Mouse (Mus musculus) stomach, embryonic 16.5 days (tissue): Measurements from ENCODE around the gene Myog. TPM values are rescaled to one million over a fixed set of nuclear protein-coding genes. Genes with fewer than 3 reads are reported as not detected.
A peak's percentile ranks its signal among the peaks of the same experiment; 100 is the strongest.

Source experiments
- ATAC-seq: fragments of 200-750 bp; cut with Nextera tagmentation; 2 replicates; pipeline ENCODE4 v1.8.0; 2017; ENCODE audit warnings: moderate number of reproducible peaks, moderate TSS enrichment; ENCODE audit not compliant: insufficient read depth, low FRiP score
- H3K27ac ChIP-seq: fragments of 300-500 bp; sonication (generic); 2 replicates; pipeline ENCODE4 v1.5.1; 2014; ENCODE audit warnings: low read length
- H3K27me3 ChIP-seq: fragments of 300-500 bp; sonication (generic); 2 replicates; pipeline ENCODE4 v1.6.1; 2014; ENCODE audit warnings: low read length, control low read depth, mixed read lengths; ENCODE audit not compliant: control insufficient read depth, insufficient read depth
- H3K36me3 ChIP-seq: fragments of 300-500 bp; sonication (generic); 2 replicates; pipeline ENCODE4 v1.6.1; 2014; ENCODE audit warnings: low read length; ENCODE audit not compliant: control insufficient read depth, insufficient read depth
- H3K4me1 ChIP-seq: fragments of 300-500 bp; sonication (generic); 2 replicates; pipeline ENCODE4 v1.6.1; 2014; ENCODE audit warnings: low read length, control low read depth, mixed read lengths; ENCODE audit not compliant: control insufficient read depth, insufficient read depth
- H3K4me2 ChIP-seq: fragments of 300-500 bp; sonication (generic); 2 replicates; pipeline ENCODE4 v1.6.1; 2014; ENCODE audit warnings: low read depth, low read length, mixed read lengths
- H3K4me3 ChIP-seq: fragments of 300-500 bp; sonication (generic); replicated peaks from 2 replicates; pipeline ENCODE4 v1.5.1; 2014; ENCODE audit warnings: mild to moderate bottlenecking, low read length
- H3K9ac ChIP-seq: fragments of 300-500 bp; sonication (generic); 2 replicates; pipeline ENCODE4 v1.6.1; 2014; ENCODE audit warnings: low read length
- H3K9me3 ChIP-seq: fragments of 300-500 bp; sonication (generic); replicated peaks from 2 replicates; pipeline ENCODE4 v1.6.1; 2016; ENCODE audit warnings: low read length, control low read depth; ENCODE audit not compliant: control insufficient read depth
- WGBS: fragments of 180-500 bp; shearing (Covaris S2); extraction: QIAGEN DNeasy Blood & Tissue Kit; methylation state at CpG from one replicate; pipeline ENCODE4 v1.1.7; 2014; 5-methylcytosine and 5-hydroxymethylcytosine counted together
- polyA plus RNA-seq: library from polyadenylated mRNA; unstranded; fragments of >200 nt; fragmentation: Nextera tagmentation; extraction: Ambion mirVana; gene quantifications from 2 replicates; pipeline ENCODE4 v1.2.1, GENCODE M21; 2015

Gene Myog
- 1.2 and 28.7 TPM in 2 replicates for polyA plus RNA-seq

DNA sequence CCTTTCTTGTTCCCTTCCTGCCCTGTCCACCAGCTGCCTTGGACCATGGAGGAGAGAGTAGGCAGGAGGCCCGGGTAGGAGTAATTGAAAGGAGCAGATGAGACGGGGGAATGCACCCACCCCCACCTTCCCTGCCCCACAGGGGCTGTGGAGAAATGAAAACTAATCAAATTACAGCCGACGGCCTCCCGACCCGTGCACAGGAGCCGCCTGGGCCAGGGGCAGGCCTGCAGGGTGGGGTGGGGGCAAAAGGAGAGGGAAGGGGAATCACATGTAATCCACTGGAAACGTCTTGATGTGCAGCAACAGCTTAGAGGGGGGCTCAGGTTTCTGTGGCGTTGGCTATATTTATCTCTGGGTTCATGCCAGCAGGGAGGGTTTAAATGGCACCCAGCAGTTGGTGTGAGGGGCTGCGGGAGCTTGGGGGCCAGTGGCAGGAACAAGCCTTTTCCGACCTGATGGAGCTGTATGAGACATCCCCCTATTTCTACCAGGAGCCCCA lies at the start of gene Myog:
Gene Myog, plus strand, starts transcription at position 392 of the 502 bp plus-strand sequence.
- no peak within 1 kb of the TSS for H3K27ac ChIP-seq
- no peaks in the 10 kb centered on the region for H3K4me1 ChIP-seq
- no peaks in the 10 kb centered on the region for H3K36me3 ChIP-seq
- H3K4me3 ChIP-seq, result no peak within 1 kb of the TSS
- H3K9me3 ChIP-seq, result no peaks in the 10 kb centered on the region
- H3K4me2 ChIP-seq, result no peak within 1 kb of the TSS
- 38% methylated on average over 11 of the region's 11 CpGs for WGBS
- no peak within 1 kb of the TSS for H3K9ac ChIP-seq
- ATAC-seq, result no peak
- no peaks in the 10 kb centered on the region; the same call in 1 of the 2 replicates for H3K27me3 ChIP-seq

DNA sequence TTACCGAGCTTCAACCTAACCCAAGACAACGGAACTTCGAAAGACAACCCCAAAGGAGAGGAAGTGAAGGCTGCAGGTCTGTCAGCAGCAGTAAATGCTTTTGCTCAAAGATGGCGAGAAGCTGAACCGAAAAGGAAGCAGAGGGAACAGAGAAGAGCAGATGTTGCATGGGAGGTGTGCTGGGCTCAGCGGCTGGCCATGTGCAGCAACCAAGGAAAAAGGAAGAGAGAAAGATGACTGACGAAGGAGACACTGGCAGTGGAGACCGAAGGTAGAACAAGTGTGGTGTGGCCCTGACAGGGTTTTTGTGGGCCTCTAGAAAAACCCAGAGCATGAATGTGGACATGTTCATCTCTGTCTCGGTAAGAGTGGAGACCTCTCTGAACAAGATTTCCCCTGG lies 49.1 kb upstream of the Myog start:
- peaks cover 18% of the 10 kb centered on the region for H3K4me1 ChIP-seq
- H3K4me2 ChIP-seq, result no peak overlapping the region
- 80% methylated on average over 9 of the region's 9 CpGs for WGBS
- H3K9ac ChIP-seq, result no peak overlapping the region
- no peaks in the 10 kb centered on the region for H3K36me3 ChIP-seq
- no peak overlapping the region for H3K4me3 ChIP-seq
- peaks cover 11% of the 10 kb centered on the region; the same call in 1 of the 2 replicates for H3K27me3 ChIP-seq
- no peak for ATAC-seq
- H3K27ac ChIP-seq, result no peak overlapping the region
- H3K9me3 ChIP-seq, result no peaks in the 10 kb centered on the region

DNA sequence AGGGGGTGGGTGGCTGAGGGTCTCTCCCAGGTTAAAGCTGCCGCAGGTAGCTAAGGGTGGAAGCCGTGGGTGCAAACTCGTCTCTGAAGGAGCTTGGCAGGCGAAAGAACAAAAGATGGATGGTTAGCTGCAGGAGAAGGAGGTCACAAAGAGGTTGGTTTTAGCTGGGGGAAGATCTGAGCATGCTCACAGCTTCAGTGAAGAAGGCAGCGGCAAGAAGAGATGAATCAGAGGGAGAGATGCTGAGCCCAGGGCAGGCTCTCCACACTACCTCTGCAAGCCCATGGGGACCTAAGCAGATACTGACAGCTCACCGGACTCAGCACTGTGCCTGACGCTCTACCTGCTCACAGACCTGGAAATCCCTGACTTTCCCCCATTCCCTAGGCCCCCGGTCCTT lies 48.5 kb upstream of the Myog start:
- Histone ChIP-seq H3K4me1 (peaks cover 13% of the 10 kb centered on the region), H3K9me3 (no peaks in the 10 kb centered on the region), H3K9ac (no peak overlapping the region), H3K4me3 (no peak overlapping the region), H3K36me3 (no peaks in the 10 kb centered on the region), H3K4me2 (no peak overlapping the region), H3K27ac (no peak overlapping the region), H3K27me3 (peaks cover 8% of the 10 kb centered on the region; the same call in 1 of the 2 replicates)
- 53% methylated on average over 8 of the region's 8 CpGs for WGBS
- no peak for ATAC-seq

DNA sequence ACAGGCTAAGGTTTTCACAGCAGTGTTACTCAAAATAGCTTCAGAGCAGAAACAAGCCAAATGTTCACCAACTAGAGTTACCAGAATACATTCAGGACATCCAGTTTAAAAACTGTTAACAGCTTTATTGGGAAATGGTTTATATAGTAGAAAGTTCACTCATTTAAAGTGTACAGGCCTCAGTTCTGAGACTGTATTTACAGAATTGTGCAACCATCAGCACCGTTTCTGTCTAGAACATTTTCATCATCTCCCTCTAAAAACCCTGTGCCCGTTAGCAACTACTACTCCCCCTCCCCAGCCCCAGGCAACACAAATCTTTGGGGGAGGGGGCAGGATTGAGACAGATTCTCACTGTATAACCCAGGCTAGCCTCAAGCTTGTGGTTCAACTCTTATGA lies 47.5 kb upstream of the Myog start:
- no peak overlapping the region for H3K4me3 ChIP-seq
- peaks cover 5% of the 10 kb centered on the region; the same call in 1 of the 2 replicates for H3K27me3 ChIP-seq
- ATAC-seq, result no peak
- whole genome bisulfite sequencing, result 59% methylated on average over 2 of the region's 2 CpGs
- no peak overlapping the region for H3K27ac ChIP-seq
- no peak overlapping the region for H3K4me2 ChIP-seq
- H3K9ac ChIP-seq, result no peak overlapping the region
- no peaks in the 10 kb centered on the region for H3K36me3 ChIP-seq
- H3K9me3 ChIP-seq, result no peaks in the 10 kb centered on the region
- H3K4me1 ChIP-seq, result peaks cover 13% of the 10 kb centered on the region

DNA sequence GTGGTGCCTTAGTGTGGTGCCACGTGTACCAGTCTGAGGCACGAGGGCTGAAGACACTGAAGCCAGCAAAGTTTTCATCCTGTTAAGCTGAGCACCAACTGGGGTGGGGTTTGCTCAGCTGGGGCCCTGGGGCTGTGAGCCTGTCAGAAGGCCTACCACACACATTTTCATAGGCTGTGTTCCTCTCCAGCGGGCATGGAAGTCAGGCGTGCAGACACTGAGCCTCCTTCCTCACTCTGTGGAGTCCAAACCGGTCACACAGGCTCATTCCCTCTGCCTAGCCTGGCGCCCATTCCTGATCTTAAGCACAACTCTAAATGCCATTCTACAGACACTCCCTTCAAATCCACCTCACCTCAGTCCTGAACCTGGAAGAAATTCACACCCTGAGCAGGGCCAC lies 46.3 kb upstream of the Myog start:
- ATAC-seq, result peak; percentile 29; the same call in 1 of the 2 replicates
- WGBS, result 67% methylated on average over 6 of the region's 6 CpGs
- H3K36me3 ChIP-seq, result no peaks in the 10 kb centered on the region
- H3K9ac ChIP-seq, result peak overlapping the region; percentile 52; the same call in 1 of the 2 replicates
- peaks cover 13% of the 10 kb centered on the region for H3K4me1 ChIP-seq
- peak overlapping the region; percentile 53 for H3K27ac ChIP-seq
- H3K9me3 ChIP-seq, result no peaks in the 10 kb centered on the region
- peaks cover 5% of the 10 kb centered on the region; the same call in 1 of the 2 replicates for H3K27me3 ChIP-seq
- peak overlapping the region; percentile 50; the same call in 1 of the 2 replicates for H3K4me2 ChIP-seq
- H3K4me3 ChIP-seq, result 0 out of 2 replicates have a peak overlapping the region, but pooled peaks have one; percentile 12

DNA sequence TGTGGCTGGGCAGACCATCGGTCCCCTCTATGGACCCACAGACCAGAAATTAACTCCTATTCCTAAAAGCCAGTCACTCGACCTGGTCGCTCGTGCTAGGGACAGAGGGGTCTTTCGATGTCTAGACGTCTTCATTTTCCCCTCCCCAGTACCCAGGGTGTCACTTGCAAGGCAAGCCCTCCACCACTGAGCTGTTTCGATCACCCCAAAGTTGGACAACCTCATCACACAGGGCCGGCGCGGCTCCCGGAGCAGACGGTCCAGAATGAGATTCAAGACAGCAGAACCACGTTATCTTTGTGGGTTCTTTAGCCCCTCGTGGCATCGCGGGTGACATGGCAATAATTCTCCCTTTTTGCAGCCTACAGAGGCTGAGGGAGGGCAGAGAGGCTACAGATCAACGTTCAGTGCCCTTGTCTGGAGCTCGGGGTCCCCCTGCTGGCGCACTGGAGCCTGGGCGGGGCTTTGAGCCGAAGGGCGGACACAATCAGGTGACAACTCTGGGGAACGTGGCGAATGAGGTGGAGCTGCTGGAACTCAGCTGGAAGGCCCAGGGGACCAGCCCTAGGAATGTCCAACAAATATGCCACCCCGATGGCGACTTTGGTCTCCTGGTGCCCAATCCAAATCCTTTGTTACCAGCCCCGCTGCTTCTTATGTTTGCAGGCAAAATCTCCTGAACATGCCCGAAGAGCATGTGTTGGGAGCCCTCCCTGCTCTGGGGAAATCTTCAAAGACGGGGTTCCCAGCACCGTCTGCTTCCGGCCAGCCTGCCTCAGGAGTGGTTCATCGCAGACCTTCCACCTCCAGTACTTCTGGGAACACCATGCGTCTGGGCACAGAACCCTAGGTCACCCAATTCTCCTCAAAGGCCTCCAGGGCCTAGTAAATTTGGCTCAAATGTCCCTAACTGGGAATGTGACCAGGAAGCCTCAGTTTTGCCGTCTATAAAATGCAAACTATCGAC lies 45.6 kb upstream of the Myog start:
- Histone ChIP-seq H3K9me3 (no peaks in the 10 kb centered on the region), H3K27ac (peak overlapping the region; percentile 53), H3K9ac (peak overlapping the region; percentile 52; the same call in 1 of the 2 replicates), H3K4me1 (peaks cover 13% of the 10 kb centered on the region), H3K4me2 (peak overlapping the region; percentile 50), H3K27me3 (peaks cover 5% of the 10 kb centered on the region; the same call in 1 of the 2 replicates), H3K4me3 (peak overlapping the region; percentile 12; the same call in 1 of the 2 replicates), H3K36me3 (no peaks in the 10 kb centered on the region)
- 21% methylated on average over 35 of the region's 35 CpGs for WGBS
- ATAC-seq, result peak; percentile 85

DNA sequence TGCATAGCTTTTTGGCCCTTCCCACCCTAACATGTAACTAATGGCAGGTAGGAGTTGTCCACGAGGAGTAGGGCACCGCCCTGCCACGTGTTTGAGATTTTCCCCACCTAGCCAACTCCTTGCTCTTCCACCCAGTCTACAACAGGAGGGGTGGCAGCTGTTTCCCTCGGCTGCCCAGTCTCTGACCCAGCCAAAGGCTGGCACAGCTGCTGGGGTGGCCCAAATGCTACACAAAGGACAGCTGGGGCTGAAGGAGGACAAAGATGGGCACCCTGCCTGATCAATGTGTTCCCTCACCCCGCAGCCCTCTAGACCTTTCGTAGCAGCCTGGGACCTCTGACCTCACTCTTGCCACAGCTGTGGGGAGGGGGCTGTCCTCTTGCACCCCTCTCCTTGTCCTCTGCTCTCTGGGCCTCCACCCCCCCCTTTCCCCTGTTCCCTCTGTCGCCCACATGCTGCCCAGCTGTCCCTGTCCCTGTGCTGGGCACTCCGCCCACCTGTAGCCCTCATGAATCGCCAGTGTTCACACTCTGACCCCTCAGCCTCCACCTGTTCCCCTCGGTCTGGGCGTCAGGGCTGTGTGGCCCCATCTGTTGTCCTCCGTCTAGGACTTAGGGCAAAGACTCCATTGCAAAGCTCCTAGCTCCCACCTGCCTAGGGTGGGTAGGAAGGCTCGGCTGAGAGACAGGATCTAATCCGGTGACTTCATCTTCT lies 44.6 kb upstream of the Myog start:
- Histone ChIP-seq H3K4me2 (no peak overlapping the region), H3K9ac (no peak overlapping the region), H3K9me3 (no peaks in the 10 kb centered on the region), H3K4me1 (peaks cover 13% of the 10 kb centered on the region), H3K27me3 (peaks cover 5% of the 10 kb centered on the region; the same call in 1 of the 2 replicates), H3K4me3 (no peak overlapping the region), H3K36me3 (no peaks in the 10 kb centered on the region), H3K27ac (no peak overlapping the region)
- ATAC-seq, result peak; percentile 64; the same call in 1 of the 2 replicates
- WGBS, result 73% methylated on average over 14 of the region's 14 CpGs

DNA sequence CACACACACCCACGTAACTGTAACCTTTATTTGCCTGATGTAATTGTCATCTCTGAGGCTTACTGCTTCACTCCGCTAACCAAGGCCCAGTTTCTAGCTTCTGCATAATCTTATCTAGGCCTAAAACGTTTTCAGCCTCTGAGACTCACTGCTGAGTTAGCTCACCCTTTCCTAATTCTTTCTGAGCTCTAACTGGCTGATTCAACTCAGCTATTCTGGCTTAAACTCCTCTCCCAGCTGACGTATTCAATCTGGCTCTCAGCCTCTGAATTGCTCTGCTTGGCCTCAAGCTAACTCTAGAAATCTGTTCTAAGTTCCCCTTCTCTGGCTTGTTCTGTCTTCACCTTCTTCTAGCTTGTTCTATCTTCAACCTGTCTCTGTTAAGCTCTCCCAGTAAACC lies 43.2 kb upstream of the Myog start:
- no peak overlapping the region for H3K9ac ChIP-seq
- no peak overlapping the region for H3K4me2 ChIP-seq
- H3K27me3 ChIP-seq, result peaks cover 5% of the 10 kb centered on the region; the same call in 1 of the 2 replicates
- H3K4me1 ChIP-seq, result peaks cover 13% of the 10 kb centered on the region
- WGBS, result 47% methylated on average over 4 of the region's 4 CpGs
- peak overlapping the region; percentile 57; the same call in 1 of the 2 replicates for H3K27ac ChIP-seq
- H3K36me3 ChIP-seq, result no peaks in the 10 kb centered on the region
- no peaks in the 10 kb centered on the region for H3K9me3 ChIP-seq
- no peak for ATAC-seq
- H3K4me3 ChIP-seq, result no peak overlapping the region
